Mouse (Mus musculus): ENCODE measurements around the gene Rfx1.
A peak's percentile ranks its signal among the peaks of the same experiment; 100 is the strongest.

Rfx1 gene

GRCm38 (mm10) chr8:84066291-84066930 lies at the start of gene Rfx1:
Gene Rfx1, plus strand, starts transcription at chr8:84066834.
- DNase-seq (ENCODE audit: low read depth, low spot score) = peak; percentile 100

- DNase-seq (ENCODE audit: low read depth, low spot score) = no peak
Measured at GRCm38 (mm10) chr8:84019738-84020137, 46.9 kb upstream of the Rfx1 start.

GRCm38 (mm10) chr8:84021096-84021495 lies 45.5 kb upstream of the Rfx1 start, which contains the start of gene Palm3:
Gene Palm3, plus strand, starts transcription at chr8:84021471.
- peak; percentile 66 for DNase-seq (ENCODE audit: low read depth, low spot score)

- peak; percentile 86 for DNase-seq (ENCODE audit: low read depth, low spot score)
Measured at GRCm38 (mm10) chr8:84021569-84021968, 45.1 kb upstream of the Rfx1 start.

- no peak for DNase-seq (ENCODE audit: low read depth, low spot score)
Measured at GRCm38 (mm10) chr8:84023085-84023484, 43.5 kb upstream of the Rfx1 start.

- no peak for DNase-seq (ENCODE audit: low read depth, low spot score)
Measured at GRCm38 (mm10) chr8:84023631-84024030, 43.0 kb upstream of the Rfx1 start.

GRCm38 (mm10) chr8:84024171-84024570 lies 42.5 kb upstream of the Rfx1 start:
- DNase-seq (ENCODE audit: low read depth, low spot score) = peak; percentile 94

GRCm38 (mm10) chr8:84025863-84026262 lies 40.8 kb upstream of the Rfx1 start:
- peak; percentile 90 for DNase-seq (ENCODE audit: low read depth, low spot score)

- peak; percentile 82 for DNase-seq (ENCODE audit: low read depth, low spot score)
Measured at GRCm38 (mm10) chr8:84027449-84027848, 39.2 kb upstream of the Rfx1 start.

GRCm38 (mm10) chr8:84029272-84029671 lies 37.4 kb upstream of the Rfx1 start:
- no peak for DNase-seq (ENCODE audit: low read depth, low spot score)

GRCm38 (mm10) chr8:84032777-84033176 lies 33.9 kb upstream of the Rfx1 start:
- DNase-seq (ENCODE audit: low read depth, low spot score) = no peak

- no peak for DNase-seq (ENCODE audit: low read depth, low spot score)
Measured at GRCm38 (mm10) chr8:84038015-84038414, 28.6 kb upstream of the Rfx1 start.

- peak; percentile 93 for DNase-seq (ENCODE audit: low read depth, low spot score)
Measured at GRCm38 (mm10) chr8:84039050-84039449, 27.6 kb upstream of the Rfx1 start.

- peak; percentile 55 for DNase-seq (ENCODE audit: low read depth, low spot score)
Measured at GRCm38 (mm10) chr8:84042066-84042947, 24.3 kb upstream of the Rfx1 start, which contains the start of gene Il27ra. Gene Il27ra, minus strand, starts transcription at chr8:84042589.

- DNase-seq (ENCODE audit: low read depth, low spot score) = no peak
Measured at GRCm38 (mm10) chr8:84042948-84043342, 23.7 kb upstream of the Rfx1 start.

- peak; percentile 65 for DNase-seq (ENCODE audit: low read depth, low spot score)
Measured at GRCm38 (mm10) chr8:84044103-84044502, 22.5 kb upstream of the Rfx1 start.

GRCm38 (mm10) chr8:84044900-84045299 lies 21.7 kb upstream of the Rfx1 start, which contains the start of gene Rln3:
Gene Rln3, minus strand, starts transcription at chr8:84045000.
- DNase-seq (ENCODE audit: low read depth, low spot score) = no peak

- DNase-seq (ENCODE audit: low read depth, low spot score) = peak; percentile 57
Measured at GRCm38 (mm10) chr8:84046505-84046904, 20.1 kb upstream of the Rfx1 start.

- DNase-seq (ENCODE audit: low read depth, low spot score) = no peak
Measured at GRCm38 (mm10) chr8:84048171-84048570, 18.5 kb upstream of the Rfx1 start.

GRCm38 (mm10) chr8:84052746-84053145 lies 13.9 kb upstream of the Rfx1 start:
- DNase-seq (ENCODE audit: low read depth, low spot score) = no peak

GRCm38 (mm10) chr8:84053229-84053628 lies 13.4 kb upstream of the Rfx1 start:
- peak; percentile 73 for DNase-seq (ENCODE audit: low read depth, low spot score)

GRCm38 (mm10) chr8:84057827-84058226 lies 8.8 kb upstream of the Rfx1 start:
- DNase-seq (ENCODE audit: low read depth, low spot score) = no peak

GRCm38 (mm10) chr8:84059226-84059625 lies 7.4 kb upstream of the Rfx1 start:
- peak; percentile 62 for DNase-seq (ENCODE audit: low read depth, low spot score)
